Mouse (Mus musculus) urinary bladder, postnatal 25 days (tissue): ENCODE results near the gene 4930523C07Rik.

ENCODE experiments used
- DNase-seq: peaks from one replicate; pipeline ENCODE4 v3.0.0; 2022; ENCODE audit warnings: low spot score

The 4930523C07Rik gene

DNA sequence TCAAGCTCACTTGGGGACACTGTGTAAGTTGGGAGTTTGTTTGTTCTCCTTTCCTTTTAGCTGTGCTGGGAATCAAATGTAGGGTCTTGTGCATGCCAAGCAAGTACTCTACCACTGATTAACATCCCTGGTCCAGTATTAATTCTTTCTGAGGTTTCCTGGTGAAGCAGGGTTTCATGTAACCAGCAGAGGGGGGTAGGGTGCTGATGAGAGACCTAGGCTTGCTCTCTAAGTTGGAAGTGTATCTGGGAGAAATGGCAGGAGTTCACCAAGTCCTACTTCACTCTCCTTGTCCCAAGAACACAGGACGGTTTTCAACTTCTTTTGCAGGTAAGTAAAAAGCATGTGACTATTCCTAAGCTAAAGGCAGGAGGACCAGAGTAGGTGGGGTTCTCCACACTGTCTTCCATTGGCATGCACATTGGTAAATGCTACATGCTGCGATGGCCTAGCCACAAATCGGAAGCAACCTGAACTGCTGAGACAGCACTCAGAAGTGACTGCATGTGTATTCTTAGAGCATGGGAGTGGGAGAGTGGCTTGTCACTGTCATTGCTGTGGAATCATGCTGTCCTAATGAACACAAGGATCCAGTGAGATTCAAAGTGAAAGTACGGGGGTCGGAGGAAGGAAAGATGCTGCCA is 55.6 kb downstream of the 4930523C07Rik start:
- DNase-seq: no peak

DNA sequence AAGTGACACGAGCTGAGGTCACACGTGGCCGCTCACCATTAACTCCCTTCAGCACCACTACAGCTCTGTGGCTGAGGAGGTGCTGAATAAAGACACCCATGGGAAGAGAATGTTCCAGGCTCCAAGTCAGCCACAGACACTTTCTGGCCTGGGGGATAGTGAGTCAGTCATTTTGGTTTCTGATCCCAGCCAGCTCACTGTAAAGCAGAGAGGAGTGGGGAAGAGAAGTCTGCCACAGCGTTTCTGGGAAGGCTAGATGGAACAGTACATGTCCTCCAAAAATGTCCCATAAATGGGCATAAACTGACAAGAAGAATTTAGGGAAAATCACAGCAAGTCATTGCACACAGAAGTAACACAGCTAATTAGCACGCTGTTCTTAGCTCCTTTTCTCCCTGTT is 56.8 kb downstream of the 4930523C07Rik start:
- DNase-seq: no peak

DNA sequence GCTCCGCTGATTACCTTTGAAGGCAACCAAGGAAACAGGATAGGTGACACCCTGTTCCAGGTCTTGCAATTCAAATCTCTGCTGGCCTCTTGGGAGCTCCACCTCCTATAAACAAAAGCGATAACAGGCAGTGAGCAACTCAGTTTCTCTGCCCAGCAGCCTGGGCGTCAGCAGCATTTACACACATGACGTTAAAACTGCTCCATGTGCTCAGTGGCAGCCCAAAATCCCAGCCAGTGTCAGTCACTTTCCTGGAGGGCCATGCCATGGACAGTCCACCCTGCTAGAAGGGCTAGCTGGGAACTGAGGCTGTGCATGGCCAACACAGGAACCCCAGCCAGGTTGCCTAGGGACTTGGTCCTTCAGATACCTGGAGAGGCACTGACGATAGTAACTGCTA is 61.2 kb downstream of the 4930523C07Rik start:
- no peak for DNase-seq

DNA sequence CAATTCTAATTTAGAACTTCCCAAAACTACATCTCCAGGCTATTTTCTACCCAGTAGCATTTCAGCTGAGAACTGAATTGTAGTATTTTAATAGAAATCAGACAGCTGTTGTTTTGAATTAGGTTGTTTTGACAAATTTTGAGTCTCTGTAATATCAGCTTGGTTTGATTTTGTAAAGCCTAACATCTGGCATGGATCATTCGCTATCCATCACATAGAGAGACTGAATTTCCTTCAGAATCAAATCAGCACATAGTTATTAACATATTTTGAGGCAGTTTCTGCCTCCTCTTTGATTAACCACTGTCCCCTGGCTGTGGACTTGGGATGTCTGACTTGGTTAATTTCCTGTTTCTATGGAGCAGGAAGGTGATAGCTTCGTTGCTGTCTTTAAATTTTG is 64.4 kb downstream of the 4930523C07Rik start:
- no peak for DNase-seq

DNA sequence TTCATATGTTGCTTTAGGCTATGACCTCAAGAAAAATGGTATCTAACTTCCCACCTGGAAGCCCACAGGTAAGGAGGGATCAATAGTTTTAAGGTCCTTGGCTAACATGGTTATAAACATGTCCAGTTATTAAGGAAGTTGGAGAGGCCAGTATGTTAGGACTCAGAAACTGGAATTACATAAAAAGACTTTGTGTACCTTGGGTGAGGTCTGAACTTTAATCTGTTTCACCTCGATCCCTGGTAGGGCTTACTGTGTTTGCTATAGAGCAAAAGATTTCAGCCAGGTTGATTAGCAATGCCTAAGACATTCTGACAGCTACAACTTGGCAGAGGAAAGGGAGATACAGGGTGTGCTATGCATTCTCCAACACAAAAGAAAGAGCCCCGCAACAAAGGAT is 79.8 kb downstream of the 4930523C07Rik start:
- DNase-seq: no peak
